Mouse (Mus musculus) lung, postnatal 0 days (tissue): ENCODE measurements around the gene Cmtm2b.
"Not testable (repeated sequence)": the region's sequence is repeated elsewhere in the genome, so short reads cannot be mapped to it uniquely, and the experiment has no call there.

Experiments used
- CTCF ChIP-seq: IDR thresholded peaks from 2 replicates; pipeline ENCODE4 v1.5.1; 2016; ENCODE audit warnings: antibody characterized with exemption, mild to moderate bottlenecking
- EP300 ChIP-seq: IDR thresholded peaks from 2 replicates; pipeline ENCODE4 v1.6.1; 2016; ENCODE audit warnings: antibody characterized with exemption, mild to moderate bottlenecking, control low read depth

DNA sequence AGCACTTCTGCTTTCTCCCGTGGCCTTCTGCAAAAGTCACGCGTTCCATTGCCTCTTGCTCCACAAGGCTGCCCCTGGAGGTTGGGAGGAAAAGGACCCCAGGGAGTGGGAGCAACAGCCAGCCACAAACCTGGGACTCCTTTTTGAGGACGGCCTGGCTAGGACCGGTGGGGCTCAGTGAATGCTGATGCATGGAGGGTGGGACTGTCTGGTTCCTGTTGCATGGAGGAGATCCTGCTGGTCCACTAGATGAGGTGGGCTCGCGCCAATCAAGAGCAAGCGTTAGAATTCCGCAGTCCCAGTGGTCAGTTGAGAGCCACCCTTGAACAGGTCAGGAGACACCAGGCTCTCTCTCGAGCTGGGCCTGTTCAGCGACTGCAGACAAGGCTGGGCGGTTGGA lies at the start of gene Cmtm2b:
- TF ChIP-seq EP300, CTCF: not testable (repeated sequence)
